Mouse (Mus musculus): ENCODE measurements at regions not wholly inside any gene's neighbourhood (a gene's known extent, or its start where the extent isn't known, plus 50 kb on each side); places are given as distances from the start of the nearest gene placed in this dataset.

- Histone ChIP-seq H3K9ac (ENCODE audit: control insufficient read depth, low read depth, low read length, poor library complexity, severe bottlenecking) (no peak overlapping the region), H3K9me3 (replicated peaks; ENCODE audit: insufficient read depth, low read length) (no peaks in the 10 kb centered on the region), H3K36me3 (ENCODE audit: control insufficient read depth in 1 of 2, insufficient read depth in 2 of 2, low read length in 2 of 2) (no peaks in the 10 kb centered on the region), H3K4me1 (ENCODE audit: control insufficient read depth in 1 of 2, insufficient read depth in 2 of 2, low read length in 2 of 2) (no peaks in the 10 kb centered on the region), H3K27ac (ENCODE audit: control insufficient read depth, low read depth, low read length) (no peak overlapping the region), H3K27me3 (ENCODE audit: control insufficient read depth in 1 of 2, insufficient read depth in 2 of 2, low read length in 2 of 2) (peaks cover 0 to 2% of the 10 kb centered on the region in 2 experiments; a peak in 1 of 4 replicates), H3K4me3 (ENCODE audit: control insufficient read depth in 1 of 2, insufficient read depth in 1 of 2, low read depth in 2 of 2, low read length in 2 of 2) (no peak overlapping the region), H3K79me2 (ENCODE audit: control insufficient read depth, insufficient read depth, low read length, poor library complexity) (no peaks in the 10 kb centered on the region)
- peak; percentile 20 for DNase-seq (ENCODE audit: low read depth, low spot score)
- peak; percentile 47 for TF ChIP-seq RAD21 (IDR thresholded peaks at IDR 0.05; ENCODE audit: low read depth, low read length)
- peak; percentile 64 for TF ChIP-seq SMC3 (IDR thresholded peaks at IDR 0.05; ENCODE audit: low read depth, low read length)
- peak; percentile 32; the same call in 1 of the 2 replicates for TF ChIP-seq ZC3H11A (IDR thresholded peaks at IDR 0.05; ENCODE audit: low read depth, low read length)
- no peak for TF ChIP-seq NELFE (IDR thresholded peaks at IDR 0.05; ENCODE audit: low read depth, low read length)
- peak; percentile 27 to 57 (median 46); a peak in 4 of 6 replicates for TF ChIP-seq CTCF (IDR thresholded peaks at IDR 0.05 in 2 of 3, conservative IDR thresholded peaks at IDR 0.05 in 1 of 3; ENCODE audit: control insufficient read depth in 1 of 3, insufficient read depth in 1 of 3, low read depth in 2 of 3, low read length in 3 of 3, poor library complexity in 1 of 3, severe bottlenecking in 1 of 3)
Observed at GRCm38 (mm10) chr7:54734039-54734438, 101.3 kb upstream of the Luzp2 start.

- H3K36me3 ChIP-seq (ENCODE audit: control insufficient read depth in 1 of 2, insufficient read depth in 2 of 2, low read length in 2 of 2), result no peaks in the 10 kb centered on the region
- TF ChIP-seq NRF1 (IDR thresholded peaks at IDR 0.05; ENCODE audit: insufficient read depth, low read depth, low read length, poor library complexity, severe bottlenecking) (no peak), ZKSCAN1 (IDR thresholded peaks at IDR 0.05; ENCODE audit: low read depth, low read length) (no peak), JUND (IDR thresholded peaks at IDR 0.05; ENCODE audit: low read depth, low read length) (no peak), MXI1 (IDR thresholded peaks at IDR 0.05; ENCODE audit: low read depth, low read length) (no peak), MAX (IDR thresholded peaks at IDR 0.05; ENCODE audit: low read length) (no peak), MAFK (IDR thresholded peaks at IDR 0.05; ENCODE audit: borderline replicate concordance, low read depth, low read length) (no peak), NELFE (IDR thresholded peaks at IDR 0.05; ENCODE audit: low read depth, low read length) (no peak), MYB (IDR thresholded peaks at IDR 0.05; ENCODE audit: low read depth, low read length) (no peak), GABPA (IDR thresholded peaks at IDR 0.05; ENCODE audit: low read depth, low read length) (no peak), UBTF (IDR thresholded peaks at IDR 0.05; ENCODE audit: borderline replicate concordance, insufficient read depth, low read depth, low read length) (no peak)
- no peak overlapping the region for H3K4me3 ChIP-seq (ENCODE audit: control insufficient read depth in 1 of 2, insufficient read depth in 1 of 2, low read depth in 2 of 2, low read length in 2 of 2)
- no peak overlapping the region for H3K27ac ChIP-seq (ENCODE audit: control insufficient read depth, low read depth, low read length)
- H3K9ac ChIP-seq (ENCODE audit: control insufficient read depth, low read depth, low read length, poor library complexity, severe bottlenecking), result no peak overlapping the region
- no peak for DNase-seq (ENCODE audit: low read depth, low spot score)
- H3K9me3 ChIP-seq (replicated peaks; ENCODE audit: insufficient read depth, low read length), result no peaks in the 10 kb centered on the region
- peaks cover 0 to 2% of the 10 kb centered on the region in 2 experiments; a peak in 1 of 4 replicates for H3K27me3 ChIP-seq (ENCODE audit: control insufficient read depth in 1 of 2, insufficient read depth in 2 of 2, low read length in 2 of 2)
- no peaks in the 10 kb centered on the region for H3K79me2 ChIP-seq (ENCODE audit: control insufficient read depth, insufficient read depth, low read length, poor library complexity)
- no peaks in the 10 kb centered on the region for H3K4me1 ChIP-seq (ENCODE audit: control insufficient read depth in 1 of 2, insufficient read depth in 2 of 2, low read length in 2 of 2)
Observed at GRCm38 (mm10) chr7:54734861-54735260, 100.4 kb upstream of the Luzp2 start.

- Histone ChIP-seq H3K9ac (ENCODE audit: control insufficient read depth, low read depth, low read length, poor library complexity, severe bottlenecking) (no peak overlapping the region), H3K9me3 (replicated peaks; ENCODE audit: insufficient read depth, low read length) (no peaks in the 10 kb centered on the region), H3K4me1 (ENCODE audit: control insufficient read depth in 1 of 2, insufficient read depth in 2 of 2, low read length in 2 of 2) (no peaks in the 10 kb centered on the region), H3K27ac (ENCODE audit: control insufficient read depth, low read depth, low read length) (no peak overlapping the region), H3K79me2 (ENCODE audit: control insufficient read depth, insufficient read depth, low read length, poor library complexity) (no peaks in the 10 kb centered on the region), H3K27me3 (ENCODE audit: control insufficient read depth in 1 of 2, insufficient read depth in 2 of 2, low read length in 2 of 2) (no peaks in the 10 kb centered on the region), H3K4me3 (ENCODE audit: control insufficient read depth in 1 of 2, insufficient read depth in 1 of 2, low read depth in 2 of 2, low read length in 2 of 2) (no peak overlapping the region), H3K36me3 (ENCODE audit: control insufficient read depth in 1 of 2, insufficient read depth in 2 of 2, low read length in 2 of 2) (no peaks in the 10 kb centered on the region)
- no peak for TF ChIP-seq POLR2AphosphoS5 (IDR thresholded peaks at IDR 0.05; ENCODE audit: borderline replicate concordance, low read depth, low read length)
- TF ChIP-seq JUND (IDR thresholded peaks at IDR 0.05; ENCODE audit: low read depth, low read length), result no peak
- TF ChIP-seq CTCF (IDR thresholded peaks at IDR 0.05 in 2 of 3, conservative IDR thresholded peaks at IDR 0.05 in 1 of 3; ENCODE audit: control insufficient read depth in 1 of 3, insufficient read depth in 1 of 3, low read depth in 2 of 3, low read length in 3 of 3, poor library complexity in 1 of 3, severe bottlenecking in 1 of 3), result no peak
- no peak for TF ChIP-seq ZNF384 (IDR thresholded peaks at IDR 0.05; ENCODE audit: low read depth, low read length)
- TF ChIP-seq MYB (IDR thresholded peaks at IDR 0.05; ENCODE audit: low read depth, low read length), result no peak
- TF ChIP-seq MXI1 (IDR thresholded peaks at IDR 0.05; ENCODE audit: low read depth, low read length), result no peak
- TF ChIP-seq NRF1 (IDR thresholded peaks at IDR 0.05; ENCODE audit: insufficient read depth, low read depth, low read length, poor library complexity, severe bottlenecking), result no peak
- no peak for TF ChIP-seq GATA1 (IDR thresholded peaks at IDR 0.05; ENCODE audit: low read depth, low read length)
- no peak for TF ChIP-seq USF1 (IDR thresholded peaks at IDR 0.05; ENCODE audit: low read depth, low read length)
- TF ChIP-seq MAZ (IDR thresholded peaks at IDR 0.05; ENCODE audit: low read depth, low read length), result no peak
- TF ChIP-seq CHD1 (IDR thresholded peaks at IDR 0.05; ENCODE audit: low read depth, low read length), result no peak
- no peak for TF ChIP-seq RCOR1 (IDR thresholded peaks at IDR 0.05; ENCODE audit: low read depth, low read length)
- no peak for TF ChIP-seq KAT2A (conservative IDR thresholded peaks at IDR 0.05; ENCODE audit: low read depth, low read length)
- TF ChIP-seq USF2 (IDR thresholded peaks at IDR 0.05; ENCODE audit: borderline replicate concordance in 1 of 2, insufficient read depth in 1 of 2, low read depth in 1 of 2, low read length in 2 of 2), result no peak
- no peak for DNase-seq (ENCODE audit: low read depth, low spot score)
Observed at GRCm38 (mm10) chr7:54767341-54767740, 68.0 kb upstream of the Luzp2 start.

All from MEL (cell line).